Mouse (Mus musculus) thymus, adult 2 months (tissue): ENCODE results near the gene Tspan9.

ENCODE experiments used
- CTCF ChIP-seq: fragments of 200-500 bp; IDR thresholded peaks from 2 replicates; pipeline ENCODE4 v1.5.1; 2012; ENCODE audit warnings: mild to moderate bottlenecking, control low read depth, low read length, moderate library complexity, borderline replicate concordance; ENCODE audit not compliant: control insufficient read depth, poor library complexity, insufficient read depth; ENCODE audit errors: extremely low read depth
- POLR2A ChIP-seq: fragments of 200-500 bp; IDR thresholded peaks from 2 replicates; pipeline ENCODE4 v1.6.1; 2012; ENCODE audit warnings: mild to moderate bottlenecking, low read length, control low read depth, moderate library complexity; ENCODE audit not compliant: control insufficient read depth, poor library complexity, insufficient read depth; ENCODE audit errors: extremely low read depth

DNA sequence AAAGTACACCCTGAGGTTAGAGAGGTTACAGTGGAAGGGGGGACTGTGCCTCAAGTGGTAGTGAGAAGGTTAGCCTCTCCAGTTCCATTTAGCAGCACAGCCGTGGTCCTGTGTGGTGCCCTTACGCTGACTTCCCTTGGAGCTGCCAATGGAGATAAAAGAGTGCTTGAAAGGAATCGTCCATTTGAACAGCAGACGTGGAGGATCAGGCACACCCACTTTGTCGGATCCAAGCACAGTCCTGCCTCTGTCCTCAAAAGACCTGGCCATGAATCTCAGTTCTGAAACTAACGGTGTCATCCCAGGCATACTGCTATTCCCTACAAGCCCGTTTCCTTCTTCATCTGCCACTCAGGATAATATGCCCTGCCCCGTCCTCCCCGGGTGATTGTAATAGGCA is 221.4 kb downstream of the Tspan9 start:
- TF ChIP-seq POLR2A (no peak), CTCF (no peak)
